29 mouse cellular contexts compared by ENCODE assay signal in genomic region chr15:98184456-98184855, GRCm38 (mm10). TPM values are rescaled to one million over a fixed set of nuclear protein-coding genes. Genes with fewer than 3 reads are reported as not detected.
A peak's percentile ranks its signal among the peaks of the same experiment; 100 is the strongest.
DNase-seq lines count a peak whose midpoint lies in the region; ATAC-seq and TF ChIP-seq lines count a peak whose summit lies in the region.
"Had no signal": no experiment of that assay in that cellular context is flagged by ENCODE, and none has a peak within 500 bp of the region (broad histone marks: within the 10 kb centered on the region; RNA-seq: fewer than 3 reads in every experiment).

No protein-coding gene starts in this region.

- TF ChIP-seq CTCF in gastrocnemius, adult 2 months (IDR thresholded peaks at IDR 0.05), result no peak

- DNase-seq in gastrocnemius, adult 2 months, result no peak
- no peak for DNase-seq in gastrocnemius, postnatal 10 days
- DNase-seq in limb, embryonic 14.5 days (ENCODE audit: low spot score), result peak; percentile 22
- no peak for DNase-seq in limb, embryonic 10.5 days (ENCODE audit: low spot score)
- peak; percentile 21 for DNase-seq in skeletal muscle tissue, adult 2 months (ENCODE audit: low read depth, low spot score)
- DNase-seq in left cerebral cortex, postnatal 36 days (ENCODE audit: low spot score in 2 of 2), result no peak
- DNase-seq: adrenal gland, adult 2 months; adrenal gland, postnatal 10 days; adrenal gland, postnatal 25 days; cerebellum, adult 11 months; cerebellum, adult 18-20 months; cerebellum, adult 8-10 months; cerebellum, adult 9-11 months; cerebellum, postnatal 14 days; cerebellum, postnatal 36 days; embryo, embryonic 11 days had no signal

- no peaks in the 10 kb centered on the region for H3K9me3 ChIP-seq in limb, embryonic 14.5 days (ENCODE audit: control insufficient read depth, low read length)
- no peaks in the 10 kb centered on the region for H3K9me3 ChIP-seq in limb, embryonic 10.5 days (replicated peaks)
- H3K9me3 ChIP-seq: embryonic facial prominence, embryonic 12.5 days; embryonic facial prominence, embryonic 15.5 days; forebrain, embryonic 10.5 days; forebrain, embryonic 12.5 days had no signal

- no peaks in the 10 kb centered on the region for H3K4me1 ChIP-seq in limb, embryonic 14.5 days (ENCODE audit: control insufficient read depth, insufficient read depth, low read length)
- H3K4me1 ChIP-seq in limb, embryonic 10.5 days, result peaks cover 14% of the 10 kb centered on the region
- H3K4me1 ChIP-seq: embryonic facial prominence, embryonic 12.5 days had no signal

- no peak for TF ChIP-seq POLR2A in limb, embryonic 14.5 days (IDR thresholded peaks at IDR 0.05; ENCODE audit: borderline replicate concordance, extremely low read depth, insufficient read depth, insufficient read length)

- peak overlapping the region; percentile 12; the same call in 1 of the 2 replicates for H3K27ac ChIP-seq in gastrocnemius, adult 2 months
- H3K27ac ChIP-seq in limb, embryonic 14.5 days (replicated peaks; ENCODE audit: low read depth, low read length), result no peak overlapping the region
- H3K27ac ChIP-seq in limb, embryonic 10.5 days, result no peak overlapping the region
- H3K27ac ChIP-seq: embryonic facial prominence, embryonic 12.5 days; embryonic facial prominence, embryonic 15.5 days; forebrain, embryonic 10.5 days; forebrain, embryonic 12.5 days had no signal

- no peak for ATAC-seq in limb, embryonic 14.5 days (ENCODE audit: low FRiP score, low read depth)
- ATAC-seq: forebrain, embryonic 14.5 days; forebrain, embryonic 16.5 days had no signal

- intact Hi-C loops in gastrocnemius, adult 2 months (cut with DNase I), result loop anchor here (10.0 kb wide), 1 partner anchor 290 kb away; no protein-coding TSS in a partner anchor
- intact Hi-C loops in left cerebral cortex, postnatal 36 days (cut with DNase I), result loop anchor here (5.0 kb wide), 1 partner anchor 113 kb away; the partner anchor contains the start of gene Zfp641

- H3K4me2 ChIP-seq in limb, embryonic 14.5 days (replicated peaks; ENCODE audit: low read depth, low read length, severe bottlenecking), result no peak overlapping the region
- H3K4me2 ChIP-seq: embryonic facial prominence, embryonic 12.5 days; embryonic facial prominence, embryonic 15.5 days; forebrain, embryonic 12.5 days had no signal

- H3K9ac ChIP-seq in limb, embryonic 14.5 days (ENCODE audit: low read depth, low read length, severe bottlenecking), result no peak overlapping the region
- H3K9ac ChIP-seq: embryonic facial prominence, embryonic 12.5 days; embryonic facial prominence, embryonic 15.5 days; forebrain, embryonic 12.5 days had no signal

- no peaks in the 10 kb centered on the region for H3K27me3 ChIP-seq in limb, embryonic 14.5 days (ENCODE audit: control insufficient read depth, insufficient read depth, low read length)
- peaks cover 9% of the 10 kb centered on the region; the same call in 1 of the 2 replicates for H3K27me3 ChIP-seq in limb, embryonic 10.5 days (ENCODE audit: low read depth, poor library complexity, severe bottlenecking)
- H3K27me3 ChIP-seq: forebrain, embryonic 12.5 days had no signal

- WGBS in limb, embryonic 14.5 days, result 58% methylated on average over 4 of the region's 4 CpGs
- 82% methylated on average over 4 of the region's 4 CpGs for WGBS in limb, embryonic 10.5 days

- no peaks in the 10 kb centered on the region for H3K36me3 ChIP-seq in limb, embryonic 14.5 days (ENCODE audit: control insufficient read depth, insufficient read depth, low read length)
- no peaks in the 10 kb centered on the region for H3K36me3 ChIP-seq in limb, embryonic 10.5 days
- H3K36me3 ChIP-seq: embryonic facial prominence, embryonic 12.5 days; embryonic facial prominence, embryonic 15.5 days; forebrain, embryonic 10.5 days; forebrain, embryonic 12.5 days had no signal

- no peak overlapping the region for H3K4me3 ChIP-seq in gastrocnemius, adult 2 months
- no peak overlapping the region for H3K4me3 ChIP-seq in limb, embryonic 14.5 days (replicated peaks; ENCODE audit: low read length)
- no peak overlapping the region for H3K4me3 ChIP-seq in limb, embryonic 10.5 days
- H3K4me3 ChIP-seq: embryonic facial prominence, embryonic 12.5 days; embryonic facial prominence, embryonic 15.5 days; erythroblast, embryonic 14.5 days; forebrain, embryonic 10.5 days; forebrain, embryonic 12.5 days had no signal

RNA-seq across cellular contexts. Expression of gene Olfr288, which starts 10.9 kb away (rescaled TPM):
- not detected for total RNA-seq in gastrocnemius, adult 2 months (2021)
- total RNA-seq in gastrocnemius, postnatal 10 days (2021), result not detected
- not detected in 2 replicates for polyA plus RNA-seq in limb, embryonic 14.5 days (2012; rRNA removed)
- polyA plus RNA-seq in limb, embryonic 14.5 days (2014; fragmentation: Nextera tagmentation; extraction: Ambion mirVana), result not detected in 2 replicates
- polyA plus RNA-seq in limb, embryonic 10.5 days (2016; fragmentation: Nextera tagmentation; extraction: Ambion mirVana), result not detected in 2 replicates
- under 1 TPM in 1 of 2 experiments, not detected in 1; 0.45 TPM for total RNA-seq in left cerebral cortex, postnatal 36 days (2021)
- total RNA-seq: adrenal gland, adult 2 months; adrenal gland, postnatal 10 days; adrenal gland, postnatal 25 days; adrenal gland, postnatal 4 days; common myeloid progenitor, adult 5-6 weeks; ES-E14; MEL had no signal
- polyA plus RNA-seq: adrenal gland, adult 2 months; brain, embryonic 14.5 days; C2C12; embryonic facial prominence, embryonic 12.5 days; embryonic facial prominence, embryonic 15.5 days; erythroblast, embryonic 14.5 days; forebrain, embryonic 10.5 days; forebrain, embryonic 12.5 days; forebrain, embryonic 14.5 days; forebrain, embryonic 16.5 days had no signal

RNA-seq across cellular contexts. Expression of gene Ccdc184, which starts 17.5 kb away (rescaled TPM):
- not detected for total RNA-seq in gastrocnemius, adult 2 months (2021)
- total RNA-seq in gastrocnemius, postnatal 10 days (2021), result not detected
- 0.23 and 0.33 TPM in 2 replicates for polyA plus RNA-seq in limb, embryonic 14.5 days (2012; rRNA removed)
- 0.10 and 0.37 TPM in 2 replicates for polyA plus RNA-seq in limb, embryonic 14.5 days (2014; fragmentation: Nextera tagmentation; extraction: Ambion mirVana)
- 0.11 and 0.33 TPM in 2 replicates for polyA plus RNA-seq in limb, embryonic 10.5 days (2016; fragmentation: Nextera tagmentation; extraction: Ambion mirVana)
- 10 to 100 TPM; 17.9 to 19.9 TPM for total RNA-seq in left cerebral cortex, postnatal 36 days (2021)
- total RNA-seq: common myeloid progenitor, adult 5-6 weeks; MEL had no signal
- polyA plus RNA-seq: erythroblast, embryonic 14.5 days had no signal

RNA-seq across cellular contexts. Expression of gene Asb8, which starts 19.0 kb away (rescaled TPM):
- 100 to 1,000 TPM in 1 of 2 experiments, 10 to 100 TPM in 1; 97.8 to 124 TPM for total RNA-seq in gastrocnemius, adult 2 months (2021)
- total RNA-seq in gastrocnemius, postnatal 10 days (2021), result 100 to 1,000 TPM; 137 to 157 TPM
- polyA plus RNA-seq in limb, embryonic 14.5 days (2012; rRNA removed), result 42.4 and 49.3 TPM in 2 replicates
- 55.7 and 57.3 TPM in 2 replicates for polyA plus RNA-seq in limb, embryonic 14.5 days (2014; fragmentation: Nextera tagmentation; extraction: Ambion mirVana)
- polyA plus RNA-seq in limb, embryonic 10.5 days (2016; fragmentation: Nextera tagmentation; extraction: Ambion mirVana), result 36.1 and 40.4 TPM in 2 replicates
- total RNA-seq in left cerebral cortex, postnatal 36 days (2021), result 10 to 100 TPM; 48.0 to 54.0 TPM

RNA-seq across cellular contexts. Expression of gene Gm44579, which starts 36.3 kb away (rescaled TPM):
- not detected for total RNA-seq in gastrocnemius, adult 2 months (2021)
- not detected for total RNA-seq in gastrocnemius, postnatal 10 days (2021)
- polyA plus RNA-seq in limb, embryonic 14.5 days (2012; rRNA removed), result not detected in 2 replicates
- not detected in 2 replicates for polyA plus RNA-seq in limb, embryonic 14.5 days (2014; fragmentation: Nextera tagmentation; extraction: Ambion mirVana)
- polyA plus RNA-seq in limb, embryonic 10.5 days (2016; fragmentation: Nextera tagmentation; extraction: Ambion mirVana), result not detected in 2 replicates
- under 1 TPM in 1 of 2 experiments, not detected in 1; 0.15 TPM for total RNA-seq in left cerebral cortex, postnatal 36 days (2021)
- total RNA-seq: adrenal gland, adult 2 months; adrenal gland, postnatal 10 days; adrenal gland, postnatal 25 days; adrenal gland, postnatal 4 days; common myeloid progenitor, adult 5-6 weeks; ES-E14; MEL had no signal
- polyA plus RNA-seq: adrenal gland, adult 2 months; brain, embryonic 14.5 days; C2C12; embryonic facial prominence, embryonic 12.5 days; embryonic facial prominence, embryonic 15.5 days; erythroblast, embryonic 14.5 days; forebrain, embryonic 10.5 days; forebrain, embryonic 12.5 days; forebrain, embryonic 14.5 days; forebrain, embryonic 16.5 days had no signal

RNA-seq across cellular contexts. Expression of gene Olfr287, which starts 36.4 kb away (rescaled TPM):
- total RNA-seq in gastrocnemius, adult 2 months (2021), result not detected
- not detected for total RNA-seq in gastrocnemius, postnatal 10 days (2021)
- not detected in 2 replicates for polyA plus RNA-seq in limb, embryonic 14.5 days (2012; rRNA removed)
- not detected in 2 replicates for polyA plus RNA-seq in limb, embryonic 14.5 days (2014; fragmentation: Nextera tagmentation; extraction: Ambion mirVana)
- polyA plus RNA-seq in limb, embryonic 10.5 days (2016; fragmentation: Nextera tagmentation; extraction: Ambion mirVana), result not detected in 2 replicates
- total RNA-seq in left cerebral cortex, postnatal 36 days (2021), result 1 to 10 TPM; 4.8 to 6.2 TPM
- total RNA-seq: adrenal gland, adult 2 months; adrenal gland, postnatal 10 days; adrenal gland, postnatal 25 days; adrenal gland, postnatal 4 days; common myeloid progenitor, adult 5-6 weeks; ES-E14; MEL had no signal
- polyA plus RNA-seq: adrenal gland, adult 2 months; brain, embryonic 14.5 days; C2C12; embryonic facial prominence, embryonic 12.5 days; embryonic facial prominence, embryonic 15.5 days; erythroblast, embryonic 14.5 days; forebrain, embryonic 10.5 days; forebrain, embryonic 12.5 days; forebrain, embryonic 14.5 days; forebrain, embryonic 16.5 days had no signal

Comparison
In these comparisons a context has a peak if more than half of its experiments do, and no peak if none do; other contexts are left out.
1. DNase-seq: peak in limb, embryonic 14.5 days (single experiment) and skeletal muscle tissue, adult 2 months (single experiment); none in gastrocnemius, adult 2 months (single experiment), gastrocnemius, postnatal 10 days (single experiment), limb, embryonic 10.5 days (single experiment) and left cerebral cortex, postnatal 36 days (0 of 2).
2. RNA of gene Ccdc184, which starts 17.5 kb away (total RNA-seq): 17.9 to 19.9 TPM in left cerebral cortex, postnatal 36 days; not detected in gastrocnemius, adult 2 months and not detected in gastrocnemius, postnatal 10 days; every median in the first group is over 10 times any median in the second.